Mouse (Mus musculus) brain, embryonic 14.5 days (tissue): ENCODE results near the gene Tube1.

ENCODE experiments used
- CTCF ChIP-seq: fragments of 200-500 bp; IDR thresholded peaks from 2 replicates; pipeline ENCODE4 v1.5.1; 2012; ENCODE audit warnings: inconsistent platforms, mild to moderate bottlenecking, moderate library complexity, borderline replicate concordance; ENCODE audit not compliant: insufficient read depth, insufficient read length; ENCODE audit errors: extremely low read depth
- POLR2A ChIP-seq: fragments of 200-500 bp; IDR thresholded peaks from 2 replicates; pipeline ENCODE4 v1.6.1; 2012; ENCODE audit warnings: mild to moderate bottlenecking, inconsistent platforms, borderline replicate concordance; ENCODE audit not compliant: poor library complexity, insufficient read depth, insufficient read length, severe bottlenecking; ENCODE audit errors: extremely low read depth

GRCm38 (mm10) chr10:39106413-39106812 lies 27.4 kb upstream of the Tube1 start:
- TF ChIP-seq POLR2A (no peak), CTCF (no peak)
